Mouse (Mus musculus) kidney, adult 2 months (tissue): Measurements from ENCODE around the gene Tshz2. TPM values are rescaled to one million over a fixed set of nuclear protein-coding genes. Genes with fewer than 3 reads are reported as not detected.

Experiments
- DNase-seq: peaks from one replicate; pipeline ENCODE4 v3.0.0; 2021
- H3K27ac ChIP-seq: fragments of 200-500 bp; 2 replicates; pipeline ENCODE4 v1.5.1; 2012; ENCODE audit warnings: low read depth, low read length, control low read depth, inconsistent platforms; ENCODE audit not compliant: insufficient read depth
- H3K27me3 ChIP-seq: fragments of 200-500 bp; replicated peaks from 2 replicates; pipeline ENCODE4 v1.6.1; 2012; ENCODE audit warnings: mild to moderate bottlenecking, moderate library complexity, low read length, inconsistent platforms; ENCODE audit not compliant: control insufficient read depth, insufficient read depth
- H3K36me3 ChIP-seq: fragments of 200-500 bp; 2 replicates; pipeline ENCODE4 v1.6.1; 2012; ENCODE audit warnings: mild to moderate bottlenecking, moderate library complexity, low read length, inconsistent platforms; ENCODE audit not compliant: control insufficient read depth, insufficient read depth
- H3K4me1 ChIP-seq: fragments of 200-500 bp; 2 replicates; pipeline ENCODE4 v1.6.1; 2011; ENCODE audit warnings: low read length; ENCODE audit not compliant: control insufficient read depth, insufficient read depth
- H3K4me3 ChIP-seq: fragments of 200-500 bp; 2 replicates; pipeline ENCODE4 v1.5.1; 2011; ENCODE audit warnings: mild to moderate bottlenecking, low read depth, low read length, control low read depth; ENCODE audit not compliant: insufficient read depth
- CTCF ChIP-seq: fragments of 200-500 bp; conservative IDR thresholded peaks from 2 replicates; pipeline ENCODE4 v1.5.1; 2011; ENCODE audit warnings: low read depth, mild to moderate bottlenecking, control low read depth, low read length, moderate library complexity, mixed read lengths; ENCODE audit not compliant: insufficient read depth, insufficient read length
- POLR2A ChIP-seq: fragments of 200-500 bp; IDR thresholded peaks from one replicate; pipeline ENCODE4 v1.6.1; 2011; ENCODE audit warnings: low read depth, low read length, control low read depth
- WGBS: fragments of 180-500 bp; shearing (Covaris S2); methylation state at CpG from one replicate; pipeline ENCODE4 v1.1.7; 2018; 5-methylcytosine and 5-hydroxymethylcytosine counted together
- polyA plus RNA-seq: library from polyadenylated mRNA; depleted of rRNA; stranded (reverse); fragments of >200 nt; gene quantifications from 2 replicates; pipeline ENCODE4 v1.2.3, GENCODE M21; 2012

Gene Tshz2
- polyA plus RNA-seq, 1 experiment: 17.6 TPM

- DNase-seq: no peak
- H3K27me3 ChIP-seq: 0 out of 2 replicates have a peak, but pooled peaks cover 1% of the 10 kb centered on the region
- H3K4me1 ChIP-seq: no peaks in the 10 kb centered on the region
- no peaks in the 10 kb centered on the region for H3K36me3 ChIP-seq
- no peak overlapping the region for H3K27ac ChIP-seq
- no peak overlapping the region for H3K4me3 ChIP-seq
- no peak for TF ChIP-seq CTCF
- TF ChIP-seq POLR2A: no peak
- WGBS: 23% methylated on average over 2 of the region's 2 CpGs
Measured at GRCm38 (mm10) chr2:169607787-169608186, 25.0 kb upstream of the Tshz2 start.

- H3K4me1 ChIP-seq: no peaks in the 10 kb centered on the region
- WGBS: 25% methylated on average over 13 of the region's 13 CpGs
- no peaks in the 10 kb centered on the region for H3K36me3 ChIP-seq
- H3K27me3 ChIP-seq: 0 out of 2 replicates have a peak, but pooled peaks cover 1% of the 10 kb centered on the region
- TF ChIP-seq CTCF (no peak), POLR2A (no peak)
- no peak for DNase-seq
- H3K4me3 ChIP-seq: no peak overlapping the region
- H3K27ac ChIP-seq: no peak overlapping the region
Measured at GRCm38 (mm10) chr2:169609956-169610355, 22.9 kb upstream of the Tshz2 start.

GRCm38 (mm10) chr2:169610882-169611281 is 21.9 kb upstream of the Tshz2 start:
- Histone ChIP-seq H3K36me3 (no peaks in the 10 kb centered on the region), H3K27me3 (0 out of 2 replicates have a peak, but pooled peaks cover 1% of the 10 kb centered on the region), H3K4me1 (no peaks in the 10 kb centered on the region), H3K27ac (no peak overlapping the region), H3K4me3 (no peak overlapping the region)
- WGBS: 32% methylated on average over 8 of the region's 8 CpGs
- no peak for DNase-seq
- TF ChIP-seq CTCF: no peak
- TF ChIP-seq POLR2A: no peak

- TF ChIP-seq CTCF (no peak), POLR2A (no peak)
- H3K27ac ChIP-seq: no peak overlapping the region
- no peaks in the 10 kb centered on the region for H3K36me3 ChIP-seq
- no peak overlapping the region for H3K4me3 ChIP-seq
- no peaks in the 10 kb centered on the region for H3K4me1 ChIP-seq
- DNase-seq: no peak
- 23% methylated on average over 7 of the region's 7 CpGs for WGBS
- H3K27me3 ChIP-seq: 0 out of 2 replicates have a peak, but pooled peaks cover 1% of the 10 kb centered on the region
Measured at GRCm38 (mm10) chr2:169611557-169611956, 21.3 kb upstream of the Tshz2 start.

GRCm38 (mm10) chr2:169614683-169615082 is 18.1 kb upstream of the Tshz2 start:
- DNase-seq: no peak
- no peak for TF ChIP-seq POLR2A
- no peak for TF ChIP-seq CTCF
- no peaks in the 10 kb centered on the region for H3K4me1 ChIP-seq
- 67% methylated on average over 3 of the region's 4 CpGs for WGBS
- H3K27ac ChIP-seq: no peak overlapping the region
- H3K27me3 ChIP-seq: 0 out of 2 replicates have a peak, but pooled peaks cover 1% of the 10 kb centered on the region
- H3K36me3 ChIP-seq: no peaks in the 10 kb centered on the region
- no peak overlapping the region for H3K4me3 ChIP-seq

- Histone ChIP-seq H3K27ac (no peak overlapping the region), H3K4me3 (no peak overlapping the region), H3K4me1 (no peaks in the 10 kb centered on the region), H3K27me3 (0 out of 2 replicates have a peak, but pooled peaks cover 1% of the 10 kb centered on the region), H3K36me3 (no peaks in the 10 kb centered on the region)
- DNase-seq: no peak
- WGBS: 87% methylated on average over 6 of the region's 6 CpGs
- TF ChIP-seq POLR2A (no peak), CTCF (no peak)
Measured at GRCm38 (mm10) chr2:169615998-169616397, 16.8 kb upstream of the Tshz2 start.

- WGBS: 4% methylated on average over 15 of the region's 15 CpGs
- no peak for TF ChIP-seq POLR2A
- peak; percentile 12; the same call in 1 of the 2 replicates for TF ChIP-seq CTCF
- Histone ChIP-seq H3K27ac (peak overlapping the region; percentile 25), H3K4me1 (0 out of 2 replicates have a peak, but pooled peaks cover 4% of the 10 kb centered on the region), H3K27me3 (no peaks in the 10 kb centered on the region), H3K36me3 (no peaks in the 10 kb centered on the region), H3K4me3 (peak overlapping the region; percentile 36; the same call in 1 of the 2 replicates)
- peak; percentile 66 for DNase-seq
Measured at GRCm38 (mm10) chr2:169621201-169621710, 11.6 kb upstream of the Tshz2 start.
